Mouse (Mus musculus) left cerebral cortex, postnatal 36 days (tissue): ENCODE results near the gene Uprt. TPM values are rescaled to one million over a fixed set of nuclear protein-coding genes. Genes with fewer than 3 reads are reported as not detected.

Experiments used
- total RNA-seq, 2 experiments: library from RNA; stranded (reverse); gene quantifications; 2 replicates each; pipeline ENCODE4 v1.2.3; 2021

Uprt gene
- total RNA-seq, 2 experiments from 2014 or later, result 14.9 to 15.4 TPM

Other genes starting within 250 kb of the Uprt start
- 10 to 100 TPM; 24.1 to 30.3 TPM for gene Abcb7, start 69.0 kb upstream of the Uprt start, total RNA-seq
- gene Zdhhc15, start 188.2 kb downstream of the Uprt start, total RNA-seq, result 1 to 10 TPM; 6.2 to 7.5 TPM